Mouse (Mus musculus) forebrain, embryonic 11.5 days (tissue): ENCODE measurements around the gene Gnai3. TPM values are rescaled to one million over a fixed set of nuclear protein-coding genes. Genes with fewer than 3 reads are reported as not detected.
A peak's percentile ranks its signal among the peaks of the same experiment; 100 is the strongest.

Experiments
- ATAC-seq: fragments of 200-750 bp; cut with Nextera tagmentation; replicated peaks from 2 replicates; pipeline ENCODE4 v1.8.0; 2017; ENCODE audit warnings: moderate TSS enrichment; ENCODE audit not compliant: low FRiP score
- DNase-seq: peaks from one replicate; pipeline ENCODE4 v3.0.0-alpha.2; 2017; ENCODE audit warnings: low spot score
- H3K27ac ChIP-seq: fragments of 300-500 bp; sonication (generic); 2 replicates; pipeline ENCODE4 v1.5.1; 2014; ENCODE audit warnings: low read depth, low read length
- H3K27me3 ChIP-seq: fragments of 300-500 bp; sonication (generic); 2 replicates; pipeline ENCODE4 v1.6.1; 2014; ENCODE audit warnings: mild to moderate bottlenecking, low read length, mixed read lengths; ENCODE audit not compliant: control insufficient read depth, insufficient read depth
- H3K36me3 ChIP-seq: fragments of 300-500 bp; sonication (generic); 2 replicates; pipeline ENCODE4 v1.6.1; 2014; ENCODE audit warnings: mild to moderate bottlenecking, low read length, moderate library complexity, mixed read lengths; ENCODE audit not compliant: control insufficient read depth, insufficient read depth
- H3K4me1 ChIP-seq: fragments of 300-500 bp; sonication (generic); replicated peaks from 2 replicates; pipeline ENCODE4 v1.6.1; 2014; ENCODE audit warnings: low read length, mixed read lengths; ENCODE audit not compliant: control insufficient read depth, insufficient read depth
- H3K4me2 ChIP-seq: fragments of 300-500 bp; sonication (generic); 2 replicates; pipeline ENCODE4 v1.6.1; 2014; ENCODE audit warnings: low read depth, mild to moderate bottlenecking, low read length, moderate library complexity, mixed read lengths; ENCODE audit not compliant: severe bottlenecking
- H3K4me3 ChIP-seq: fragments of 300-500 bp; sonication (generic); 2 replicates; pipeline ENCODE4 v1.5.1; 2014; ENCODE audit warnings: low read depth, low read length
- H3K9ac ChIP-seq: fragments of 300-500 bp; sonication (generic); 2 replicates; pipeline ENCODE4 v1.6.1; 2014; ENCODE audit warnings: low read length
- H3K9me3 ChIP-seq: fragments of 300-500 bp; sonication (generic); 2 replicates; pipeline ENCODE4 v1.6.1; 2016; ENCODE audit warnings: low read length, mixed read lengths; ENCODE audit not compliant: control insufficient read depth
- WGBS: fragments of 180-500 bp; shearing (Covaris S2); extraction: QIAGEN DNeasy Blood & Tissue Kit; methylation state at CpG from one replicate; pipeline ENCODE4 v1.1.7; 2014; 5-methylcytosine and 5-hydroxymethylcytosine counted together
- polyA plus RNA-seq: library from polyadenylated mRNA; unstranded; fragments of >200 nt; fragmentation: Nextera tagmentation; extraction: Ambion mirVana; gene quantifications from 2 replicates; pipeline ENCODE4 v1.2.1, GENCODE M21; 2014

Gene Gnai3
- polyA plus RNA-seq, 1 experiment from 2014 or later, result 213 TPM

DNA sequence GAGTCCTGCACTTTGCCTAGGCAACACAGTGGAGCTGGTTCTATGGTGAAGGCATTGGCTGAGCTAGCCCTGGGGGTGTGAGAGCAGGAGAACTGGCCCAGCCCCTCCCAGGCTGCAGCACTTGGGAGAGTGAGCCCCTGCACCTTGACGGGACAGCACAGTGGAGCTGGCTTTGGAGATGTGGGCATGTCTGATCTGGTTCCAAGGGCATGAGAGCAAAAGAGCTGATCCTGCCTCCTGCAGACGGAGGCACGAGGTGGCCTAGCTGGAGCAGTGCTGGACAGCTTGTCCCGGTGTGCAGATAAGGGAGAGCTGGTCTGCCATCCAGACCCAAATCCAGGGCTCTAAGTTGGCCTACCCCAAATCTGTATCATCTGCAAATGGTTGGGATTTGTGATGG lies 81.3 kb downstream of the Gnai3 start:
- Histone ChIP-seq H3K9me3 (no peaks in the 10 kb centered on the region), H3K27ac (no peak overlapping the region), H3K4me3 (no peak overlapping the region), H3K4me1 (no peaks in the 10 kb centered on the region), H3K27me3 (no peaks in the 10 kb centered on the region), H3K4me2 (no peak overlapping the region), H3K9ac (no peak overlapping the region), H3K36me3 (no peaks in the 10 kb centered on the region)
- no peak for ATAC-seq
- DNase-seq, result no peak
- 80% methylated on average over 4 of the region's 4 CpGs for WGBS

DNA sequence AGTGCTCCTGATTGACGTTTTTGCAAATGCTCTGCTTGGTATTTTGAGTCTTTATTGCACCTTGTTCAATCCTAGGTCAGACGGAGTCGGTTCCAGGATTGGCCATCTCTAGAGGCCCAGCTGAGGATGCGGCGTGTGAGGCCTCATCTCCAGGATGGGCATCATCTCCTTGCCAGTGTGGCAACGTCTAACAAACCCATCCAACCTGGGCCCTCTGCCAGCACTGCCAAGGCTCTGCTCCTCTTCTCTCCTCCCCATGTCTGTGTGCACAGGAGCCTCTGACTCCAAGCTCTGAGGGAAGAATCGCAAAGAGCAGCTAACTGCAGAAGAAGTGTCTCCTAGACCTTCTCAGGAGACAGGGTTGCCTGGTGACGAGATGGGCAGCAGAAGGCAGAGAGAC lies 83.3 kb downstream of the Gnai3 start:
- no peaks in the 10 kb centered on the region for H3K27me3 ChIP-seq
- H3K9me3 ChIP-seq, result no peaks in the 10 kb centered on the region
- H3K9ac ChIP-seq, result no peak overlapping the region
- no peaks in the 10 kb centered on the region for H3K36me3 ChIP-seq
- WGBS, result 85% methylated on average over 8 of the region's 8 CpGs
- no peak for ATAC-seq
- no peaks in the 10 kb centered on the region for H3K4me1 ChIP-seq
- DNase-seq, result no peak
- no peak overlapping the region for H3K27ac ChIP-seq
- H3K4me2 ChIP-seq, result no peak overlapping the region
- no peak overlapping the region for H3K4me3 ChIP-seq

DNA sequence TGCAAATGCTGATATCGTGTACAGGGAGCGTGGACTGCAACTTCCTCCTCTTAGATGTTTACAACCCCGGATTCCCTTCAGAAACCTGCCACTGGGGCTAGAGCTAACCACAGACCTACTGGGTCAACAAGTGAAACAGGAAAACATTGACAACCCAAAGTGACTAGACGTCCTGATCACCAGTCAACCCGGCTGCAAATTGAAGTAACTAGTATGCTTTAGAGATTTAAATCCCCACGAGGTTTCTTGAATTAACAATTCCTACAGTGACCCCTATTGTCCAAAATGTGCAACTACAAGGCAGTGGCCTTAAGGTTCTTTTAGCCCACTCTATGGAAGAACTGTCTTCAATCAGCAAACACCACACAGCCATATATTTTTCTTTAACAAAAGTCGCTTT lies 84.5 kb downstream of the Gnai3 start:
- DNase-seq (peak; percentile 67), ATAC-seq (no peak)
- Histone ChIP-seq H3K27ac (no peak overlapping the region), H3K4me1 (no peaks in the 10 kb centered on the region), H3K9me3 (no peaks in the 10 kb centered on the region), H3K4me2 (no peak overlapping the region), H3K4me3 (no peak overlapping the region), H3K36me3 (no peaks in the 10 kb centered on the region), H3K27me3 (no peaks in the 10 kb centered on the region), H3K9ac (no peak overlapping the region)
- WGBS, result 24% methylated on average over 7 of the region's 7 CpGs

Other genes with a start within 250 kb of the Gnai3 start
- gene Gstm7, start 214.3 kb downstream of the Gnai3 start, polyA plus RNA-seq, result 42.9 and 53.5 TPM in 2 replicates
- 9.1 and 13.6 TPM in 2 replicates for gene Gstm6, start 202.4 kb downstream of the Gnai3 start, polyA plus RNA-seq
- not detected in 2 replicates for gene Gstm3, start 176.9 kb downstream of the Gnai3 start, polyA plus RNA-seq
- 10.6 and 13.3 TPM in 2 replicates for gene Gstm2, start 159.7 kb downstream of the Gnai3 start, polyA plus RNA-seq
- 25.7 and 27.2 TPM in 2 replicates for gene Gstm1, start 128.2 kb downstream of the Gnai3 start, polyA plus RNA-seq
- 11.8 and 14.3 TPM in 2 replicates for gene Gstm4, start 101.3 kb downstream of the Gnai3 start, polyA plus RNA-seq
- 45.1 and 45.7 TPM in 2 replicates for gene Ampd2, start 59.5 kb downstream of the Gnai3 start, polyA plus RNA-seq
- 0.33 and 0.99 TPM in 2 replicates for gene Gnat2, start 53.4 kb downstream of the Gnai3 start, polyA plus RNA-seq
- gene Gpr61, start 8.7 kb upstream of the Gnai3 start, polyA plus RNA-seq, result 0.25 and 0.32 TPM in 2 replicates
- 4.2 and 5.2 TPM in 2 replicates for gene Amigo1, start 40.2 kb upstream of the Gnai3 start, polyA plus RNA-seq
- 3.1 and 3.2 TPM in 2 replicates for gene Cyb561d1, start 55.1 kb upstream of the Gnai3 start, polyA plus RNA-seq
- gene Atxn7l2, start 64.8 kb upstream of the Gnai3 start, polyA plus RNA-seq, result 22.3 and 24.3 TPM in 2 replicates
- gene Sypl2, start 80.5 kb upstream of the Gnai3 start, polyA plus RNA-seq, result 2.3 and 3.5 TPM in 2 replicates
- gene Psma5, start 110.8 kb upstream of the Gnai3 start, polyA plus RNA-seq, result 277 and 297 TPM in 2 replicates
- gene Sort1, start 137.9 kb upstream of the Gnai3 start, polyA plus RNA-seq, result 28.9 and 31.3 TPM in 2 replicates
- gene Mybphl, start 218.8 kb upstream of the Gnai3 start, polyA plus RNA-seq, result not detected in 2 replicates
- gene Psrc1, start 237.7 kb upstream of the Gnai3 start, polyA plus RNA-seq, result 99.5 and 102 TPM in 2 replicates